ENCODE assay signal across 20 mouse cellular contexts in genomic region chr16:91783191-91783590, GRCm38 (mm10). TPM values are rescaled to one million over a fixed set of nuclear protein-coding genes. Genes with fewer than 3 reads are reported as not detected.
DNase-seq lines count a peak whose midpoint lies in the region; ATAC-seq lines count a peak whose summit lies in the region.
"Had no signal": no experiment of that assay in that cellular context is flagged by ENCODE, and none has a peak within 500 bp of the region (broad histone marks: within the 10 kb centered on the region; RNA-seq: fewer than 3 reads in every experiment).

No protein-coding gene starts in this region.

- no peak overlapping the region for H3K27ac ChIP-seq in heart, embryonic 10.5 days
- H3K27ac ChIP-seq in heart, embryonic 12.5 days (ENCODE audit: poor library complexity, severe bottlenecking), result no peak overlapping the region
- H3K27ac ChIP-seq in kidney, embryonic 14.5 days (ENCODE audit: low read depth, low read length), result no peak overlapping the region
- H3K27ac ChIP-seq: embryonic facial prominence, embryonic 15.5 days; kidney, postnatal 0 days; limb, embryonic 10.5 days; liver, embryonic 14.5 days; stomach, embryonic 15.5 days had no signal

- 87% methylated on average over 7 of the region's 7 CpGs for WGBS in heart, embryonic 10.5 days
- 85% methylated on average over 7 of the region's 7 CpGs for WGBS in heart, embryonic 12.5 days
- 90% methylated on average over 7 of the region's 7 CpGs for WGBS in kidney, embryonic 14.5 days

- H3K4me3 ChIP-seq in heart, embryonic 10.5 days, result no peak overlapping the region
- no peak overlapping the region for H3K4me3 ChIP-seq in heart, embryonic 12.5 days
- no peak overlapping the region for H3K4me3 ChIP-seq in kidney, embryonic 14.5 days (ENCODE audit: low read length)
- H3K4me3 ChIP-seq: embryonic facial prominence, embryonic 15.5 days; limb, embryonic 10.5 days; stomach, embryonic 15.5 days had no signal

- H3K4me2 ChIP-seq in heart, embryonic 12.5 days, result no peak overlapping the region
- no peak overlapping the region for H3K4me2 ChIP-seq in kidney, embryonic 14.5 days (replicated peaks; ENCODE audit: low read depth, low read length)
- H3K4me2 ChIP-seq: embryonic facial prominence, embryonic 15.5 days; midbrain, embryonic 11.5 days; stomach, embryonic 15.5 days had no signal

- H3K4me1 ChIP-seq in heart, embryonic 10.5 days, result peaks cover 10% of the 10 kb centered on the region; the same call in 1 of the 2 replicates
- H3K4me1 ChIP-seq in heart, embryonic 12.5 days (replicated peaks), result peaks cover 29% of the 10 kb centered on the region
- H3K4me1 ChIP-seq in kidney, embryonic 14.5 days (ENCODE audit: control insufficient read depth, insufficient read depth, low read length), result no peaks in the 10 kb centered on the region
- H3K4me1 ChIP-seq: limb, embryonic 10.5 days had no signal

- H3K9ac ChIP-seq in heart, embryonic 12.5 days, result no peak overlapping the region
- H3K9ac ChIP-seq in kidney, embryonic 14.5 days (ENCODE audit: low read depth, low read length), result no peak overlapping the region
- H3K9ac ChIP-seq: embryonic facial prominence, embryonic 15.5 days; liver, embryonic 14.5 days; stomach, embryonic 15.5 days had no signal

- H3K27me3 ChIP-seq in heart, embryonic 10.5 days (ENCODE audit: insufficient read depth, poor library complexity, severe bottlenecking), result no peaks in the 10 kb centered on the region
- no peaks in the 10 kb centered on the region for H3K27me3 ChIP-seq in heart, embryonic 12.5 days (replicated peaks)
- H3K27me3 ChIP-seq in kidney, embryonic 14.5 days (ENCODE audit: control insufficient read depth, insufficient read depth, low read length), result no peaks in the 10 kb centered on the region
- H3K27me3 ChIP-seq: embryonic facial prominence, embryonic 15.5 days; stomach, embryonic 15.5 days had no signal

- peaks cover 40% of the 10 kb centered on the region for H3K36me3 ChIP-seq in heart, embryonic 10.5 days
- H3K36me3 ChIP-seq in heart, embryonic 12.5 days, result peaks cover 34% of the 10 kb centered on the region
- peaks cover 12% of the 10 kb centered on the region; the same call in 1 of the 2 replicates for H3K36me3 ChIP-seq in kidney, embryonic 14.5 days (ENCODE audit: control insufficient read depth, insufficient read depth, low read length)
- H3K36me3 ChIP-seq: stomach, embryonic 15.5 days had no signal

- ATAC-seq in heart, embryonic 12.5 days (ENCODE audit: insufficient number of reproducible peaks, low FRiP score), result no peak
- no peak for ATAC-seq in kidney, embryonic 14.5 days (ENCODE audit: low FRiP score, low TSS enrichment)
- ATAC-seq: lung, postnatal 0 days had no signal

- no peaks in the 10 kb centered on the region for H3K9me3 ChIP-seq in heart, embryonic 10.5 days
- H3K9me3 ChIP-seq in heart, embryonic 12.5 days (replicated peaks), result no peaks in the 10 kb centered on the region
- no peaks in the 10 kb centered on the region for H3K9me3 ChIP-seq in kidney, embryonic 14.5 days (ENCODE audit: control insufficient read depth, low read length)
- H3K9me3 ChIP-seq: embryonic facial prominence, embryonic 15.5 days; limb, embryonic 10.5 days; stomach, embryonic 15.5 days had no signal

- DNase-seq in heart, embryonic 10.5 days (ENCODE audit: low spot score), result peak; percentile 57
- peak; percentile 35 to 58 for DNase-seq in kidney, postnatal 36 days
- DNase-seq in cerebellum, adult 8-10 months, result peak; percentile 64
- DNase-seq in cerebellum, postnatal 36 days, result peak; percentile 65 to 73
- no peak for DNase-seq in layer of hippocampus, adult 11-12 months (ENCODE audit: low spot score)
- DNase-seq: adrenal gland, postnatal 36 days; B cell, adult 2 months; embryo, embryonic 11 days; heart, adult 18-20 months; layer of hippocampus, adult 9-11 months; thymus, adult 18-20 months had no signal

RNA-seq across cellular contexts. Expression of gene Itsn1, which starts 54.1 kb away (rescaled TPM):
- polyA plus RNA-seq in heart, embryonic 10.5 days (2016; fragmentation: Nextera tagmentation; extraction: Ambion mirVana), result 26.0 and 26.5 TPM in 2 replicates
- polyA plus RNA-seq in heart, embryonic 12.5 days (2016; fragmentation: Nextera tagmentation; extraction: Ambion mirVana), result 29.7 and 31.2 TPM in 2 replicates
- 18.8 and 27.7 TPM in 2 replicates for polyA plus RNA-seq in kidney, embryonic 14.5 days (2014; fragmentation: Nextera tagmentation; extraction: Ambion mirVana)

RNA-seq across cellular contexts. Expression of gene Cryzl1, which starts 54.4 kb away (rescaled TPM):
- polyA plus RNA-seq in heart, embryonic 10.5 days (2016; fragmentation: Nextera tagmentation; extraction: Ambion mirVana), result 58.0 and 60.3 TPM in 2 replicates
- 48.2 and 54.5 TPM in 2 replicates for polyA plus RNA-seq in heart, embryonic 12.5 days (2016; fragmentation: Nextera tagmentation; extraction: Ambion mirVana)
- 77.3 and 82.4 TPM in 2 replicates for polyA plus RNA-seq in kidney, embryonic 14.5 days (2014; fragmentation: Nextera tagmentation; extraction: Ambion mirVana)
